Mouse (Mus musculus) thymus, postnatal 10 days (tissue): ENCODE results near the gene Lbr.
"Not testable (repeated sequence)": the region's sequence is repeated elsewhere in the genome, so short reads cannot be mapped to it uniquely, and the experiment has no call there.

Experiments
- DNase-seq, 2 experiments: peaks; one replicate each; pipeline ENCODE4 v3.0.0; 2021; ENCODE audit warnings: low spot score in 2 of 2

Lbr gene

DNA sequence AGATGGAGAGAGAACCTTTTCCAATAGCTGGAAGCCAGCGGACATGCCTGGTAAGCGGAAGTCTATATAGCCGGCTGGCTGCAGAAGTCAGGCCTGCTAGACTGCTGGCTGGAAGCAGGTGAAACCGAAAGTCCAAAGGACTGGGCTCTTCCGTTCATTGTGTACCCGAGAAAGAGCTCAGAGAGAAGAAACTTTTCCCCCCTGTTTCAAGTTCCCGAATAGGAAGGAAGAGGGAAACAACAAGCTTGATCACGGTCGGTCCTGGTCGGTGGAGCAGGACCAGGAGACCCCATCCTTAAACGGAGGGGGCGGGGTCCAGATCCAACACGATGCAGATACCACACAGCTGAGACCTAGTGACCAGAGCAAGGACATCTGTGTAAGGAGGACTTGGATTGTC is 9.6 kb upstream of the Lbr start:
- peak in 1 of 2 experiments; percentile 42 for DNase-seq

DNA sequence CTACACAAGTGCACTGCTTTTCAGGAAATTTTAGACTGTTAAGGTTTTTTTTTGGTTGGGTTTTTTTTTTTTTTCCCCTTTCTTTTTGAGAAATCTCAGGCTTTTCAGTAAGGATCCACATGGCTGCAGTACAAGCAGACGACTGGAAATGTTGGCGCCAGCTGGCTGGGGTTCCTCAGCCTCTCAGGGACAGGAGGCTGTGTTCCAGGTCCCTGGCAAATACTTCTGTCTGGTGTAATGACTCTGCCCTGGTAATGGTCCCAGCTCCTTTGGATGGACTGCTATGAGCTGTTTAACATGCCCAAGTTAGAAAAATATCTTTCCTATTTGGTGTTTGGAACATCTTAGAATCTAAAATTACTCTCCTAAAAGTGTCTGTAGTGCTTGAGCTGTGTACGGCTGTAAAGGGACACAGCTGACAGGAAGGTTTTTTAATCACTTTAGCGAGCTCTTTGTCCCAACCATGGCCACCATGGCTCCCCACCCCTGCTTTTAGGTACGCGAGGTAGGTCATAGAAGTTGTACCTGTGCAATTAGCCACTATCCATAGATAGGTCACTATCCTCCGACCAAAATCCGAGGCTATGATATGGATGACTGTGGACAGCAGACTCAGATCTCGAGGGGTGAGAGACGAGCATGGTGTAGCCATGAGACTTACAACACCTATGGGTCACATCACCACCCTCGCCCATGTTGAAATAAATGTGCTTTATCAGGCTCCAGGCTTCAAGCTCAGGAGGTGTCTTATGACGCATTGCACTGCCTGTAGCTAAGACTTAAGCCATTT is 8.9 kb upstream of the Lbr start:
- DNase-seq = peak; percentile 7 to 15

DNA sequence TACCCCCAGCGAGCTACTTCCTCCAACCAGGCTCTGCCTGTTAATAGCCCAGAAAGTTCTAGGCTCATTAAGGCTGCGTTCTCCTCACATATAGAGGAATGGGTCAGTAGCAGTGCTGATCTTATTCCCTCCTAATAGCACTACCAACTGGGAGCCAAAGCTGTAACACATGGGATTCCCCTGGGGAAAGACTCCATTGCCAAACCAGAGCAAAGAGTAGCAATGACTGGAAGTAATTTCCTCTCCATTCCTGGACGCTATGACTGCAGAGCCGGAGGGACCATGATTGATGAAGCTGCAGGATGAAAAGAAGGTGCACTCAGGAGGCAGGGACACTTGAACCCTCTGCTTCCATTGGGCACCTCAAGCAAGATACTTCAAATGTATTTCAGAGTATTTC is 7.6 kb upstream of the Lbr start:
- DNase-seq = no peak

DNA sequence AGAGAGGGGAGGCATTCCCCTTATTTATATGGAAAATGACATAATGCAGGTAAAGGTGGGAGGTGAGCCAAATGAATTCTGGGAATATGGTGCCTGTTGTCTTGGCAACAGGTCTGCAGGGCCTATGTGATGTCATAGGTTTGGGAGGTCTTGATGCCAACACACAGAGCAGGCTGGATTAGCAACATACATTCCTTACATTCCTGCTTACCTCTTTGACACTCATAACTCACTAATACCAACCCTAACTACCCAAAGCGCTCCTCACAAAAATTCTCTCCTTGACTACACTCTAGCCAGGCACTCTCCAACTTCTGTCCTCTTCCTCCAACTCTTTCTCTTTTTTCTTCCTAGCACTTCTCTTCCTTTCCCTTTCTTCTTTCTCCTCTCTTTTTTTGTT is 5.4 kb upstream of the Lbr start:
- no peak for DNase-seq

DNA sequence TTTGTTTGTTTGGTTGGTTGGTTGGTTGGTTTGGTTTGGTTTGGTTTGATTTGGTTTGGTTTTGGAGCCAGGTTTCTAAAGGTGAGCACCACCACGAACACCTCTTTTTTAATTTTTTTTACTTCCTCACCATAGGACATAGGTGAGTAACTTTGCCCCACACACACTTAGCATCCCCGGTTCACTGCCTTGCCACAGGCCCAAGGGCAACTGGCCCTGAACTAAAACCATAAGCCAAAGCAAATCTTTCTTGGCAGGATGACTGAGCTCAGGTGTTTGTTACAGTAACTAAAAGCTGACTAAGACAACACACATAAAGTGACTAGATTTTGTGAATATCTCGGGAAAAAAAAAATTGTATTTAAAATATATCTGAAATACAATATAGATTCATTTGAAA is 4.5 kb upstream of the Lbr start:
- no peak for DNase-seq

DNA sequence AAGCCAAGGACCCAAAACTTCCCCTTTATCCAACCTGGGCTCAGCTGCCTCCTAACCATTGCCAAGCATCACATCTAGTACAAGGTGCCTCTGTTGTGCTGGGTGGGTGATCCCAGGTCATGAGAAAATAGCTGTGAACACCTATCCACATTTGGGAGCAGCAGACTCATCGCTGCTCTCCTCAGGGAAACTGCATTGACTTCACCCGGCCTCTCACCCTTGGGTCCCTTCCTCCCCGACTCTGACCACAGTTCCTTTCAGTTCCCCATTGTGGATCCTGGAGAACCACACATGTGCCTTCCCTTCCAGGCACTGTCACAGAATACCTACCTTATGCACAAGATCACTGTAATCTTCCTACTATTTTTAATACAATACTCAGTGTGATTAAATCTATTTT is 2.9 kb upstream of the Lbr start:
- no peak for DNase-seq

DNA sequence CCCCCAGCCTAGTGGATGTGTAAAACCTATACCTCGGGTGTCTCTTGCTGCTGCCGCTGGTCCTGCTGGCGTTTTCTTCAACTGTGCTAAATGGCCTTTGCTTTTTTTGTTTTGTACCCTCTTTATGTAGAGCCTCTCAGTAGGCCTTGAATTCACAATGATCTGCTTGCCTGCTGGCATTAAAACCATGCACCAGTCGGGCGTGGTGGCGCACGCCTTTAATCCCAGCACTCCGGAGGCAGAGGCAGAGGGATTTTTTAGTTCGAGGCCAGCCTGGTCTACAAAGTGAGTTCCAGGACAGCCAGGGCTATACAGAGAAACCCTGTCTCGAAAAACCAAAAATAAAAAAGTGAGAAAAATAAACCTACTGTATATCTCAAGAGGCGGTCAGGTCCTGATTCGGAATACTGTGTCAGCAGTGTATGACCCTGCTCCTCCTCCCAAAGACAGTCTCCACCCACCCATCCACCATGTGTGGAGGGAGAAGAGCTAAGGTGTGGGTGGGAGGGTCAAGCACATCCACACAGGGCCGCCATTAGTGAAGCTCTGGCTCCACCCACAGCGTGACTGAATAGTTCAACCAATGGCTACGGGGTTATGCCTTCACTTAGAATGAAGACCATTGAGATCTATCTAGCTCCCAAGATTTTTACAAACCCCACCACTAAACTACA is 2.2 kb upstream of the Lbr start:
- no peak for DNase-seq

DNA sequence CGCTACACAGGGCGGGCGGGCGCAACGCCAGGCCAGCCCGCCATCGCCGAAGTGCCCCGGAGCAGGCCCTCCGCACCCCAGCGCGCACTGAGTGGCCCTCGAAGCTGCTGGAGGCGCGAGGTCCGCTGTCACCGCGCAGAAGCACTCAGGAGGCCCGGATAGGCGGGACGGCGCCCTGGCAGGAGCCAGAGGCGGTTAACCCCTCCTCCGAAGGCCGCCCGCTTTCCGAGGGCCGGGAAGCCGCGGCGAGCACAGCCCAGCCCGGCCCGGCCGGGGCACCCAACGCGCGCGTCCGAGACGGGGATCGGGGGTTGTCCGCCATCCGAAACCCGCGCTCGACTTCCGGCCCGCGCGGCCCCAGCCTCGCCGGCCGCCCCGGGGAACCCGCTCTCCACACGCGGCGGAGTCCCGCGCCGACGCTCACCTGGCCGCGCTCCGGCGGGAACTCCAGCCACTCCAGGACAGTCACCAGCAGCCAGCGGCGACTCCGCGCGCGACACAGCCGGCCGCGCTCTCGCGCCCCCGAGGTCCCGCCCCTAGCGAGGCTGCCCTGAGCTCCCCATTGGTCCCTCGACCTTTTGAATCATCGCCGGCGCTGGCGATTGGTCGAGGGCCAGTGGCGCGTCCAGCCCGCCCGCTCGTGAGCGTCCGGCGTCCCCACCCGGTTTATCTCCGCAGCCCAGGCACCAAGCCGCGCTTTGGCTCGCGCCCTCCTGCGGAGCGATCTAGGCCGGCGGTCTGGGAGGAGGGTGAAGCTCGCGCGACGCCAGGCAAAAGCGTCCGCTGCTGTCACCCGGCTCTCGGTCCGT is 778 bp downstream of the Lbr start:
- DNase-seq = peak; percentile 89

DNA sequence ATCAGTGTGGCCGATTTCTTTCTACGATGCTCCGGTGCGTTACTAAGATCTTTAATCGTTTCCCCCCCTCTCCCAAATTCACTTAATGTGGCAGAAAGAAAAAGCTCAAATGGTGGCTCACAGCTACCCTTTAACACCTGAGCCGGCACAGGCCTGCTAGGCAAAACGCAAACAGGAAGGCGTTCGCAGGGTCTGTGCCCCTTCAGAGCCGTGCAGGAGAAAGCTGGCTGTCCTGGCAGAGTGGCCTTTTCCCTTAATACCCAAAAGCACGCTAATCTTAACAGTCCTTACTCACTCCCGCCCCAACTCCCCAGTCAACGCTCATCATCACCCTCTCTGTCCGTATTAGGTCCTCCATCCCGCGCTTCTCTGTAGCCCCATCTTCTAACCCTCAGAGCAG is 1.4 kb downstream of the Lbr start:
- peak; percentile 48 to 52 for DNase-seq

DNA sequence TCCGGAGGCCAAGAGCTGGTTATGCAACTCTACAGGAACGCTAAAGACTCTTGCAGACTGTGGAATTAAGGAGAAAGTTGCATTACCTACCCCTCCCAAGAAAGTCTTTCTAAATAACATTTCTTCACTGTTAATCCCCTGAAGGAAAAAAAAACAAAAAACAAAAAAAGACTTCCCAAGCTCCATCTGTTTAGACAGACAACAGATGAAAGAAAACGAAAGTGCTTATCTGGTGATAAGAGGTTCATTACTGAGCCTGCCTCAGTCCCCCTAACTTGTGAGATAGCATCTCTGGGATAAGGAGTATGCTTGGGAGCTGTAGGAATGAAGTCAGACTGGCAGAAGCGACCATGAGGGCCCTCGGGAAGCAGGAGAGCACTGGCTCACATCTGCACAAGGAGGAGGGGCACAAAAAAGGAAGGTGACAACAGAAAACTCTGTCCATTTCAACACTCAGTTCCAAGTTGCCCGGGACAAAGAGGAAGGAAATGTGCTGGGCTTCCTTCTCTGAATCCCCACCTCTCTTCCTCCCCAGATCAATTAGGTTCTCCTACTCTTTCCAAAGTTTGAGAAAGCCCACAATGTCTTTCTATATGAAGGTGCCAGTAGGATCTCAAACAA is 3.0 kb downstream of the Lbr start:
- DNase-seq = no peak

DNA sequence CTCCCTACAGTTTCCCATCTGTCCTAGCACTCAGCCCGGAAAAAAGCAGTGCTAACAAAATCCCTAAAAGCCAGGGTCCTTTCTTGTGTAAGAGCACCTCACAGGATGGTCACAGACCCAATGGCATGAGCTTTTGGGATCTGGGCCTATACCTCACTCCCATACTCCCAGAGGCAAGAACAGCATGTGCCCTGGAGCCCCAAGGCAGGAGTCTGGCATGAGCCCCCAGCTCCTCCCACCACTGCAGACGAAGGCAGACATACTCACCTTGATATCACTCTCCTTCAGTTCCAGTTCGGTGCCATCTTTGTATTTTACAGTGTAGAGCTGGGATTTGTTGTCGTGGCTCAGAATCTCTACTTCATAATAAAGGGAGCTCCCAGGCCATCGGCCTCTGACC is 4.7 kb downstream of the Lbr start:
- no peak for DNase-seq

DNA sequence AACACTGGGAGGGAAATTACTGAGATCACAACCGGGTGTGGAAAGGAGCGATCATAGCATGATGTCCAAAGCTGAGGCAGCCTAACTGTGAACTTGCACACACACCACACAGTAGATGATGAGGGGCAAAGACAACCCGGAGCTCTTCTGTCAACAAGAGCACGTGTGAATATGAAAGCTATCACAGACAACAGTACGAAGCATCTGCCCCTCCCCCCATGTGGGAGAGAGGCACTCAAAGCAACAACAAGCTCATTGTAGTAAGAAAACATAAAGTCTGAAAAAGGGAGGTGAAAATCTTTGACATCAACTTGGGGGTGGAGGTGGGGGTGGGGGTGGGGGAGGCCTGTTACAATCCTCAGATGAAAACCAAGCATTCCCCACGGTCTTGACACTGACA is 9.7 kb downstream of the Lbr start:
- no peak for DNase-seq

DNA sequence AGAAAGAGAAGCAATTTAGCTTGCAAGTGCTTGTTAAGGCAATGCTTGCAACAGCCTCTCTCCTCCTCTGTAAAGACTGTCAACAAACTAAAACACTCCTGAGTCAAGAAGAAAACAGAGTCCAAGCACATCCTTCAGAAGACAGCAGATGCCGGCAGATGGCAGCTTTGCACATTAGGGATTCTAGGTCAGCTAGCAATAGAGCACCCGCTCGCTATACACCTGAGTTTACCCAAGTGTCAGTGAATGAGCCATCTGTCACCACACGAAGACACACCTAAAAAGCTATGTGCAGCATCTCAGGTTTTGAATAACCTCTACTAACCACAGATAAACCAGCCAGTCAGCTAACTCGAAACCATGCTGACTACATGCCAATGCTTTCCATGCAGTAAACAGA is 10.1 kb downstream of the Lbr start:
- no peak for DNase-seq

DNA sequence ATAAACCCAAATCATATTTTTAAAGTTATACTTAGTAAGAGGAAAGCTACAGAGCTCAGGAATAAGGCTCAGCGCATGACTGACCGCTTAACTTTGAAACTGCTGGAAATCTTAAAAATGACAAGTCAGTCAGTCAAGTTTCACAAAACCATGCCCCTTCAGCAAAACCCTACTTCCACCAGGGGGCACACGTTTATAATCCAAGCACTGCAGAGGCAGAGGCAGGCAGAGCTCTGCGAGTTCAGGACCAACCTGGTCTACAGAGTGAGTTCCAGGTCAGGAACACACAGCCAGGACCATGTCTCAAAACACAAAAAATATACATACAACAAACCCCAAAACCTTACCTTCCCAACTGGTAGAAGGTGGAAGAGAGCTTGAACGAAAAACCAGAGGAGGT is 14.5 kb downstream of the Lbr start:
- DNase-seq = peak; percentile 58 to 75

DNA sequence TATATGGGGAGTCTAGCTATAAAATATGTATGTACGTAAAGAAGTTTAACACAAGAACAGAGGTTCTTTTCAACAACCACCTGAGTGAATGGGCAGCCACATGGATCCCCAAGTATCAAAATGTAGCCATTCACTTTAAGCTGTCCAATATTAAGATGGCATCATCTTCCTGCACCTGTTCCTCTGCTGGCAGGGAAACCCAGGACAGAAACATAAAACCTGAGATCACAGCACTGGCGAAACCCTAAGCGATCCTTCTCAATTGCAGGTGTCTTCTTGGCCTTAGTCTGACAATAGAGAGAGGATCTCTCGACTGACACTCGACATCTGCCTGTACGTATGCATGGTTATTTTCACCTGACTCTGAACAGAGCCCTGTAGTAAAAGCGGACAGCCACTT is 16.1 kb downstream of the Lbr start:
- DNase-seq = no peak

DNA sequence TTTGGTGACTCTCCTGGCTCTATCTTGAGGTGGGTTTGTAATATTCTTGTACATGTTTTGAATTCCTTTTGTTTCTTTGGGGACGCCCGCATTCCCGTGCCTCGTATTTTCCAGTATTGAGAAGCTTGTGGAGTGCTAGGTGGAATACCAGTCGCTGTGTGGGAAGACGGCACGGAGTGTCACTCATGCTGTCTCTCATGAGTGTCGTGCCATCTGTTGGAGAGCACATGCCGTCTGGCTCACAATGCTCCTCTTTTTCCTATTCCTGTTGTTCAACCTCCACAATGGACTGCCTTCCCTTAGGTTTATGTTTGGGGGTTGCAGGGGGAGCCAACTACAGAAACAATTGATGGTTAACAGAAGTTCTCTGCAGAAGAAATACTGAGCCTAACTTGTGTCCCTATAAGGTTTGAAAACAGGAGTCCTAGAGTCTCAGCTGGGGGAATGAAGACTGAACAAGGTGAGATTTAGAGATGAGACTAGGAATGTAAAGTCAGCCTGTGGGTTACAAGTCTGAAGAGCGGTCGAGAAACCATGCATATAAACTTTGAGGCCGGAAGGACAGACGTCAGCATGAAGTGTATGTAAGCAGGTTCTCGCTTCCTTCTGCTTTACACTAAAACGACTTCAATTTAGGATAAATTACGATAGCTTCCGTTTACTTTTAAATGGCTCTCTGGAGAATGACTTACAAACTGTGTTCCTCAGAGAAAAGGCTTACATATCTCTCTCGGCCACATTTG is 31.2 kb downstream of the Lbr start:
- DNase-seq = no peak

DNA sequence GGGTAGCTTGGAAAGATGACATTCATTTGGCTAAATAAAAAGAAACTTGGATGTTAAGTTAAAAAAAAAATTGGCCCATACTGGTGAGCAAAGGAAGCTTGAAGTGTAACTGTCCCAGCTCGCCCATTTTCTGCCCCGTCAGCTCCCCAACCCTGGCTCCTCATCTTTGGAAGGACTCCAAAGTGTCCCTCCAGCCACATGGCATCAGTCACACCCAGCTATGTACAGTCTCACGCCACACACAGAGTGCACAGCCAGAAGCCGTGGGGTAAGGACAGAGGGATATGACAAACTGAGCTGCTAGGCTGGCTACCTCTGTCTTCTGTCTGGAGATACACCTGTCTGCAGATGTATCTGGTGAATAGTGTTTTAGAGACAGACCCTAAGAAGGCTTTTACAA is 42.2 kb downstream of the Lbr start:
- DNase-seq = no peak

DNA sequence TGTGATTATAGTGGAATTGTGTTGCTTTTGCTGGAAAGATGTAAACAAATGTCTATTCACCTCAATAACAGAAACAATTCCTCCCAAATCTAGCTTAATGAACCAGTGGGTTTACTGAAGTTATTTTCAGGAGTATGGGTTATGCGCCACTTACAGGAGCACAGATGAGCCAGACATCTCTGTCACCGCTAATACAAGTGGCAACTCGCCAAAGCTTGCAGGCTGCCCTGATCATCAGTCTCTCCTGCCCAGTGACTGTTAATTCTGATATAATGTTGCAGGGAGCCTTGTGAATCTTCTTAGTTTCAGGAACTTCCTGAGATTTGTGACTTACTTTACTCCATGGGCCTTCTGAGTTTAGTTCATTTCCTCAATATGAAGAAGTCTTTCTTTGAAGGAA is 42.9 kb downstream of the Lbr start:
- DNase-seq = no peak

DNA sequence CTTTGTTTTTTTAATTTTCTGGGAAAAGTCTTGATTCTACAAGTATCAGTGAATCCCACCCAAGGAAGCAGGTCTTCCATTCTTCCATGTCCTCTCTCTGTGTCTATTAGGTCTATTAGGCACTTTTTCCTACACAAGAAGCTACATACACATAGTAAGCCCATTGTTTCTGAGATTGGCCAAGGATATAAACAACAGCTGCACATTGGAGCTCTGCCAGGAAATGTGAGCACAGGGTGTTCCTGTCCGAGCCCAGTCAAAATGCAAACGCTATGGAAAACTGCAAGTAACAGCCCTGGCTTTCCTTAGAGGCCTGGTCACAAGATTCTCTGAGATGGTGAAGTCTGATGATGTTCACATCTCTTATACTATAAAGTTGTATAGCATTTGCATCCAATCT is 49.3 kb downstream of the Lbr start:
- no peak for DNase-seq

DNA sequence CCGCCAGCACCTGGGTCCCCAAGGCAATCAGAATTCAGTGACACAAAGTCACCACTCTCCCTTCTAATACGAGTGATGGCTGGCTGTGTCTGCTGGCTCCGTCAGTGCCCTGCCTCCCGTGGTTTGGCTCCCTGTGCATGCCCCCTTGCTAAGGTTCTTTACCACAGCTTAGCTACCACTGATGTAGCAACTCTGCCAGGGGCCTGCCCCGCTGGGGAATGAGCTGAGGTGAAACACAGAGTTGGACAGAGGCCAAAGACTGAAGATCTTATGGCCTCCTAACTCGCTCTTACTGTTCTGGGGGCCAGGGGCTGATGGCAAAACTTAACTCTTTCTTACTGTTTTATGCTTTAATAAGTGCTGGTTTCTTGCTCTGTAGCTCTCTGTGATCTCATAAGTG is 52.9 kb downstream of the Lbr start:
- no peak for DNase-seq

DNA sequence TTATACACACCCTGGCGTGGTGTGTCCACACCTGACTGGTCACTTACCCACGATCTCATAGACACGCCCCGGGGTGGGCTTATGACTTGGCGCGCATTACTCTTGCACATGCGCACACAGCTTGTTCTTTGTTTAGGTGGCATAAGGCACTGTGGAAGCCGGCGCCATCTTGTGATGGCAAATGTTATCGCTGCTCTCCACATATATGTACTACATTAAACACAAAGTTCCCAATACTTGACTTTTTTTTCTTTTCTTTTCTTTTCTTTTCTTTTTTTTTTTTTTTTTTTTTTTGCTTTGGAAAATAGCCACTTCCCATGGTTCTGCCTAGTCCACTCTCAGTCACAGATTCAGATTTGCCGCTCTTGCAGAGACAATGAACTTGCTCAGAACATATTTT is 60.2 kb downstream of the Lbr start:
- DNase-seq = not testable (repeated sequence)

DNA sequence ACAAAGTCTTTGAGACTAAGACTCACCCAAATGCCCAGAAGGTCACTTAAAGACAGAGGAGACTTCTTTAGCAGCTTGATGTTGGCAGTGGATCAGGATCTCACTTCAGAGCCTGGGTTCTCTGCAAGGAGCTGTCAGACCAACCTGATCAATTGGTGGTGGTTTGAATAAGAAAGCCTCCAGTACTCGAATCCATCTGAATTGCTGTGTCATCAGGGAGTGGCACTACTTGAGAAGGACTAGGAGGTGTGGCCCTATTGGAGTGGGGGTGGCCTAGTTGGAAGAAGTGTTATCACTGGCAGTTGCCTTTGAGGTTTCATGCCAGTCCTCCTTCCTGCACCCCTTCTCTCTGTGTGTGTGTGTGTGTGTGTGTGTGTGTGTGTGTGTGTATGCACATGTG is 66.3 kb downstream of the Lbr start:
- DNase-seq = no peak
